Mouse (Mus musculus) frontal cortex, postnatal 10 days (tissue): ENCODE measurements at regions not wholly inside any gene's neighbourhood (a gene's known extent, or its start where the extent isn't known, plus 50 kb on each side); places are given as distances from the start of the nearest gene placed in this dataset.
A peak's percentile ranks its signal among the peaks of the same experiment; 100 is the strongest.

ENCODE experiments used
- DNase-seq, 2 experiments: peaks; one replicate each; pipeline ENCODE4 v3.0.0; 2022; ENCODE audit warnings: low spot score in 2 of 2, mixed read lengths in 1 of 2

DNA sequence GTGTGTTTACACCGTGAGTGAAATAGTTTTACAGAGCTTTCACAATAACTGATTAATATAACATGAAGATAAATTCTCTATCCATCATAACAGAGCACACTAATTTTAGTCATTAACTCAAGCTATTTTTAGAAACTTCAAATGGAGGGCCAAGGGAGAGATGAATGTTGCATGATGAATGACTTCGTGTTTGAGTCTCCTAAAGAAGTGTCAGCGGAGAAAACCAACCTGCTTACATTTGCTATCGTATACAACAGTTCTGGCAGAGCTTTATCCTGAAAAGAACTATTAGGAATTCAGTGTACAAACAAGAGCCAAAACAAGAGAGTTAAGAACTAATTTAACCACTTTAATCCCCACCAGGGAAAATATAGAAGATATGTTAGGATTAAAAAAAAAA lies 526.9 kb downstream of the Zpld1 start:
- DNase-seq = no peak

DNA sequence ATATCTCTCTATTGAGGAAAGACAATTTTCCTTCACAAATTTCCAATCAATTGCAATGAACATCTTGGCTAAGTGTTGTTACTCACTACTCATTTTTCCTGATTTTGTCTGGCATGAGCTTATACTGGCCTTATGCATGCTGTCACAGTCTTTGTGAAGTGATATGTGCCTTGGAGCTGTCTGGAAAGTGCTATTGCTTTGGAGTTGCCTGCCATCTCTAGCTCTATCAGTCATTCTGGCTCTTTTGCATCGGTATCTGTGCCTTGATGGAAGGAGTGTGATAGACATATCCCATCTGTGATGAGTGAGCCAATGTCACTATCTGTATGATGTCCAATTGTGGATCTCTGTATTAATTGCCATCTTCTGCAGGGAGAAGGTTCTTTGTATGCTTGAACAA lies 553.6 kb downstream of the Zpld1 start:
- no peak for DNase-seq

DNA sequence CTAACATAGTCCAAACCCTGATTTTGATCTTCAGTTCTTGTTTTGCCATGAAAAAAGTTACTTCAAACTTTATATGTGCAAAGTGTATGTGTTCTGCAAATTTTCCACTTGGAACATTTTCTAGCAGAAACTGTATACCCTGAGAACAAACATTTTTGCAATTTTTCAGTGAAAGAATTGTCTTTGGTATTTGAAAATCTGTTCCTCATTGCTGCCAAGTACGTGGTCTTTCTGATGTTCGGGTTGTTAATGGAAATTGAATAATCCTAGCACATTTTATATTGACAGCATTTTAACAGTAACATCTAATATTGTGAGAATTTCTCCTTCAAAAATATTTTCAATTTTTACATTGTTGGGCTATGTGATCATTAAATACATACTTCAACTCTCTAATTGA lies 564.3 kb downstream of the Zpld1 start:
- DNase-seq = no peak

DNA sequence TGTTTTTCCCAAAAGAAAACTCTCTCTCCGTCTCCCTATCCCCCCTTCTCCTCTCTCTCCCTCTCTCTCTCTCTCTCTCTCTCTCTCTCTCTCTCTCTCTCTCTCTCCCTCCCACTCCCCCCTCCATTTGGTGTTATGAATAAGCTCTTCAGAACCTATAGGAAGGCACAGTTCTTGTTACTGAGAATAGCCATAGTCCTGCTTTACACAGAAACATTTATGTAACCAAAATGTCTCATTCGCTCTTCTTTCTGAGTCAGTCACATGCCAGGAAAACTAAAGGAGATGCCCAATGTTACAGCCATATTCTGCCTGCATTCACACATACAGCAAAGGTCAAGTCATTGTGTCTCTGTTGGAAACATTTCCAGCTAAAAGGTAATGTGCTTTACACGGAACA lies 589.9 kb downstream of the Zpld1 start:
- DNase-seq = no peak

DNA sequence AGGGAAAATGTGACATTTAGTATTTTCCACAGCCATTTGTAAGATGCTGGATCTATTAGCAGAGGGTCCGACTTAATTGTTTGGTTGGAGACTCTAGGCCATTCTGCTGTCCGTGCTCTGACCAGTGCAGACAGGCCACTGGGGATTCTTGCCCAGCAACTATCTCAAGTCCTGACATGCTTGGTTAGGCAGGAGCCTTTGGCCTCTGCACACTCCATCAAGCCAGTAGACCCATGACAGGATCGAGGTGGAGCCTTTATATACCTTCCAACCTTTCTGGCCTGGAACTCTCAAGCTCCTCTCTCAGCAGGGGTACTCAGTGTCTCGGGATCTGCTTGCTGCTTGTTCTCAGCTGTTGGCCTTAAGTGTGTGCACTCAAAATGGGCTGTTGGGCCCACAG lies 615.0 kb downstream of the Zpld1 start:
- no peak for DNase-seq

DNA sequence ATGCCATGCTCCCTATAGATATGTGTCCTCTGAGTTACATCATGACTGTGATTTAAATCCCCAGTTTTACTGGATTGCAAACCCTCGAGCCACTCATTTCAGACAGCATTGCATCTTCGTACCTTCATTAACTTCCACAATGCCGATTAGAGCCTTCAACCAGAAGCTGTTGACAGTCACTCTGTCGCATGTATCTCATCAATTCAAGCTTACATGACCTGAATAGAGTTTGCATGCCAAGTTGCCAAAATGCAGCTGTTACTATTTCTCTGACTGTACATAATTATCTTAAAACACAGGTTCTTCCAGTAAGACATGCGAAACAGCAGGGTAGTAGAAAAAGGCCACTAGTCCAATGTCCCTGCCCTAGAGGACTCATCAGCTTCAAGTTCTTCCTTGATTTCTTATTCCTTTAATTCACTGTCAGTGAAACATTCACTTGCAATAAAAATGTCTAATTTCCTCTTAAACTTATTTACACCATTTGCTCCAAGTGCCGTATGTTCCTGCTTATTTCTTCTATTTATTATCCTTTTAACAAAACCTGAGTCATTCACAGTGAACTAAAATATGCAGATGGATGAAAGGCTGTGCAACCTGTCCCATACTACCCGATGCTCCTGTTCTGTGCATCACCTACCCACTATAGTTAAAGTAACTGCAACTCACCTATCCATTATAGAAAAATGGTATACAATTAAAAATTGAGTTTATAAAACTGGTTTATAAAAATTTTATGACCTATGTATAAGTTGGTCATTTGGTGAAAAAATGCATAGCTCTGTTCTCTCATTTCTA lies 648.9 kb downstream of the Zpld1 start:
- no peak for DNase-seq

DNA sequence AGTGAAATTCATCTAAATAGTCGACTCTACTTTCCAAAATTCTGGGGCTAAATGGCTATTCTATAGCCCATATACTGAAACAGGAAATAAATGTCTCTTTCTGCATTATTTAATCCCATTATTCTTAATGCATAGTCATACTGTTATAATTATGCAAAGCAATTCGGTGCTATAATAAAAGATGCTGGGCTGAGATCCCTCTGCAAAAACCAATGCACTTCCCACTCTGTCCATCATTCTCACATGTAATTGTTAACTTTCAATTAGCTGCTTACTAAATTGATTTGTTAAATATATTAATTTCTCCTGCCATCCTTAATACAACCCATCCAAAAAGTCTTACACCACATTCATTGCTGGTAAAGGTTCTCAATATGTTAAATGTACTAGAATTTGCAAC lies 650.0 kb downstream of the Zpld1 start:
- DNase-seq = no peak

DNA sequence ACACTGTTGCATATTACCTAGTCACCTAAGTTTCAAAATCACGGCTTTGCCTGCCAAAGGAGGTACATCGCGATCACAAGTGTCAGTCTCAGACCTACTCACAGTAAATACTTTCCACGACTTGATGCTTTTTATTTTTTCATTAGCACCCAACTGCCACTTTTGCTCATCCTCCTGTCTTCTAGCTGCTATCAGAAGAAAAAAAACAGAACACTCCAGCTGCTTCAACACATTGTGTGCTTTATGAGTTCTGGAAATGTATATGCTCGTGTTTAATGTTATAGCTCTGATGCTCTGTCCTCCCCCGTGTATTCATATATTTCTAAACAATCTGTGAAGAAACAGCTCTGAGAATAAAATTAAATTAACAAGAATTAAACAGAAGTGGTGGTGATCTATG lies 651.5 kb downstream of the Zpld1 start:
- DNase-seq = no peak

DNA sequence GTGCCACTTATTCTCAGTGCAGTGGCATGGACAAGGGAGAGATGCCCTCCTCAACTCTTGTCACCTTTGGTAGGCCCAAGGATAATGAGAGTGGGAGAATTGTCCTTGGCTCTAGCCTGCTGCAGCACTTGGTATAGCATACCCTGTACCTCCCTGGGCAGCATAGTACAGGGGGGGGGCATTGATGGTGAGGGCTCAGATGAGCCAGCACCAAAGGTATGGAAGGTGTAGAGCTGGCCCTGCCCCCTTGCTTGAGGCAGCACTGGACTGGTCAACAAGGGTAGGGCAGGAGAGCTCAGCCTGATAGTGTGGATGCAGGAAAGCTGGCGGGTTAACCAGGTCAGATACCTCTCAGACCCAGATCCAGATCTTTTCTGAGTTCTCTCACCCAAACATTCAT lies 668.6 kb downstream of the Zpld1 start:
- DNase-seq = no peak

DNA sequence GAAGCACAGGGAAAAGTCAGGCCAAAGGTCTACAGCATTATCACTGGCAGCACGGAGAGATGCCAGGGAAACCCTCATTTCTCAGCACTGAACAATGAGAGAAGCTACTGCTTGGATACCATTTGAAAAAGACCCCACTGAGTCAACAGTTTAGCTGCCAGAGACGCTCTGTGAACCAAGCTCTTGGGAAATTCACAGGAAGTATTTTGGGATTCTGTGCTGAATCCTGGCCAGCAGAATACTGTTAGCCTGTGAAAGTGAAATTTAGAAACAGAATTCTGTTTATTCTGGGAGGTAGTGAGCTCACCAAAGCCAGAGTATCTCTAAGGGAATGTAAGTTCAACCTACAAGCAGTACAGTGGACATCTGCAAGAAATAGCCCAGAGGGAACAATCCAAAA lies 705.1 kb downstream of the Zpld1 start:
- peak; percentile 16 to 27 for DNase-seq
